Mouse (Mus musculus): ENCODE results near the gene Rerg.

GRCm38 (mm10) chr6:137063239-137063940 is 106.9 kb downstream of the Rerg start:
- TF ChIP-seq POLR2A (IDR thresholded peaks at IDR 0.05; ENCODE audit: borderline replicate concordance, control insufficient read depth, low read depth, low read length) = no peak
- no peak for TF ChIP-seq CTCF (IDR thresholded peaks at IDR 0.05; ENCODE audit: control insufficient read depth, insufficient read depth, low read length)

Measured in bone marrow, adult 2 months (tissue).